Mouse (Mus musculus): ENCODE measurements around the gene Kcnk18.

- TF ChIP-seq CTCF (IDR thresholded peaks at IDR 0.05; ENCODE audit: low read depth, low read length) (no peak), POLR2AphosphoS5 (IDR thresholded peaks at IDR 0.05; ENCODE audit: insufficient replicate concordance, low read depth, low read length) (no peak), GATA2 (IDR thresholded peaks at IDR 0.05; ENCODE audit: borderline replicate concordance, low read depth, low read length) (no peak), GATA1 (IDR thresholded peaks at IDR 0.05; ENCODE audit: borderline replicate concordance, low read length) (no peak)
Observed at GRCm38 (mm10) chr19:59238630-59239029, 19.6 kb downstream of the Kcnk18 start.
